Mouse (Mus musculus): ENCODE measurements around the gene Npcd. TPM values are rescaled to one million over a fixed set of nuclear protein-coding genes. Genes with fewer than 3 reads are reported as not detected.

Gene Npcd
- polyA plus RNA-seq, 1 experiment, result not detected

GRCm38 (mm10) chr15:79763001-79763400, 71.0 kb downstream of the Npcd start:
- Histone ChIP-seq H3K4me3 (ENCODE audit: insufficient read depth, low read length) (no peak overlapping the region), H3K27ac (ENCODE audit: insufficient read depth, low read depth, low read length) (no peak overlapping the region), H3K4me1 (ENCODE audit: control insufficient read depth, insufficient read depth, low read length) (peaks cover 42% of the 10 kb centered on the region)
- TF ChIP-seq POLR2A (IDR thresholded peaks at IDR 0.05; ENCODE audit: borderline replicate concordance, low read depth, low read length) (no peak), CTCF (IDR thresholded peaks at IDR 0.05; ENCODE audit: low read depth, low read length) (no peak)

DNA sequence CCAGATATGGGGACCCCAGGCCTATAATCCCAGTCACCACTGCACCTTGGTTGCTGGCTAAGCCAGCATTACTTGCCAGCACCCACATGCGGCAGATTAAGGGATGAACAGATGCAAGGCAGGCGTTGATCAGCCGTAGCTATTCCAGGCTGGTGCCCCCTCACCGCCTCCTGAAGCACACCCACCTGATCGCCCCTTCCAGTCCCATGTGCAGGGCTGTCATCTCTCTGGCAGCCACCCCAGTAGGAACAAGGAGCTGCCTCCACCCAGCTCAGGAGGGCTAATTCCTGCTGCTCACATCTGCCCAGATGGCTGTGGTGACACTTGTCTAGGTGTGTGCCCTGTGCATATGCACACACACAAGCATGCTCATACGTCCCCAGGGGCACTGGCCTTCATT, 73.1 kb downstream of the Npcd start:
- H3K27ac ChIP-seq (ENCODE audit: insufficient read depth, low read depth, low read length), result no peak overlapping the region
- H3K4me1 ChIP-seq (ENCODE audit: control insufficient read depth, insufficient read depth, low read length), result peaks cover 49% of the 10 kb centered on the region
- TF ChIP-seq POLR2A (IDR thresholded peaks at IDR 0.05; ENCODE audit: borderline replicate concordance, low read depth, low read length), result no peak
- no peak for TF ChIP-seq CTCF (IDR thresholded peaks at IDR 0.05; ENCODE audit: low read depth, low read length)
- no peak overlapping the region for H3K4me3 ChIP-seq (ENCODE audit: insufficient read depth, low read length)

GRCm38 (mm10) chr15:79757118-79757517, 76.9 kb downstream of the Npcd start:
- TF ChIP-seq CTCF (IDR thresholded peaks at IDR 0.05; ENCODE audit: low read depth, low read length) (no peak), POLR2A (IDR thresholded peaks at IDR 0.05; ENCODE audit: borderline replicate concordance, low read depth, low read length) (no peak)
- peaks cover 23% of the 10 kb centered on the region for H3K4me1 ChIP-seq (ENCODE audit: control insufficient read depth, insufficient read depth, low read length)
- no peak overlapping the region for H3K27ac ChIP-seq (ENCODE audit: insufficient read depth, low read depth, low read length)
- no peak overlapping the region for H3K4me3 ChIP-seq (ENCODE audit: insufficient read depth, low read length)

GRCm38 (mm10) chr15:79755977-79756625, 77.9 kb downstream of the Npcd start:
- H3K27ac ChIP-seq (ENCODE audit: insufficient read depth, low read depth, low read length), result no peak overlapping the region
- H3K4me3 ChIP-seq (ENCODE audit: insufficient read depth, low read length), result no peak overlapping the region
- TF ChIP-seq POLR2A (IDR thresholded peaks at IDR 0.05; ENCODE audit: borderline replicate concordance, low read depth, low read length), result no peak
- TF ChIP-seq CTCF (IDR thresholded peaks at IDR 0.05; ENCODE audit: low read depth, low read length), result no peak
- peaks cover 22% of the 10 kb centered on the region for H3K4me1 ChIP-seq (ENCODE audit: control insufficient read depth, insufficient read depth, low read length)

DNA sequence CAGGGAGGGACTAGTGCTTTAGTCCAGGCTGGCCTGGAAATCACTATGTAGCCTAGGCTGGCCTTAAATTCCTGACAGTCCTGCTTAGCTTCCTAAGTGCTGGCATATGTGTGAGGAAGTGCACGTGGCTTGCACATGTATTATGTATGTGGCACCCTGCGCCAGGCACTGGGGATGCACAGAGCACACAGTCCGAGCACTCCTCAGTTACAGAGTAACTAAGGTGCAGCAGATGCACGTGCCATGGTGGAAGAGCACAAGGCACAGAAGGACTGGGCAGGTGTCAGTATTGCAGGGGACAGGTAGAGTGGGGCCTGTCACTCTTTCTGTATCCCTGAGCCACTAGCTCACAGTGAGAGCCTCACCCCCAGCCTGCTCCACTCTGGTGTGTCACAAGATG, 78.9 kb downstream of the Npcd start:
- H3K27ac ChIP-seq (ENCODE audit: insufficient read depth, low read depth, low read length), result no peak overlapping the region
- TF ChIP-seq POLR2A (IDR thresholded peaks at IDR 0.05; ENCODE audit: borderline replicate concordance, low read depth, low read length), result no peak
- no peak for TF ChIP-seq CTCF (IDR thresholded peaks at IDR 0.05; ENCODE audit: low read depth, low read length)
- peaks cover 14% of the 10 kb centered on the region for H3K4me1 ChIP-seq (ENCODE audit: control insufficient read depth, insufficient read depth, low read length)
- no peak overlapping the region for H3K4me3 ChIP-seq (ENCODE audit: insufficient read depth, low read length)

GRCm38 (mm10) chr15:79753873-79754272, 80.2 kb downstream of the Npcd start:
- Histone ChIP-seq H3K27ac (ENCODE audit: insufficient read depth, low read depth, low read length) (no peak overlapping the region), H3K4me1 (ENCODE audit: control insufficient read depth, insufficient read depth, low read length) (peaks cover 14% of the 10 kb centered on the region), H3K4me3 (ENCODE audit: insufficient read depth, low read length) (no peak overlapping the region)
- TF ChIP-seq CTCF (IDR thresholded peaks at IDR 0.05; ENCODE audit: low read depth, low read length) (no peak), POLR2A (IDR thresholded peaks at IDR 0.05; ENCODE audit: borderline replicate concordance, low read depth, low read length) (no peak)

DNA sequence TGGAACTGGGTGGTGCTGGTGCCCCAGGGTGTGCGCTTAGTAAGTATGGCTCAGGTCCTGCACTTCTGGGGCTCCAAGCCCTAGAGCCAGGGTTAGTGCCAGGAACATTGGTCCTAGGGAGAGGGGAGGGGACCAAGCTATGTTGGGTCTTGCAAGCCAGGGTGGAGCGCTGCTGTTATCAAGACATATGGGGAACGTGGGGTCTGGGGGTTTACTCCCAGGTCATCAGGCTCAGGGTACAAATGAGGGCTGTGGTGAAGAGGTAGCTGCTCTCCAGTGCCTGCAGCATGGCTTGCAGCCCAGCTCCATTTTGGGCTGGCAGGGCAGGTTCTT, 80.7 kb downstream of the Npcd start:
- no peak overlapping the region for H3K27ac ChIP-seq (ENCODE audit: insufficient read depth, low read depth, low read length)

GRCm38 (mm10) chr15:79752742-79753419, 81.2 kb downstream of the Npcd start:
- Histone ChIP-seq H3K4me3 (ENCODE audit: insufficient read depth, low read length) (no peak overlapping the region), H3K27ac (ENCODE audit: insufficient read depth, low read depth, low read length) (no peak overlapping the region)
- TF ChIP-seq CTCF (IDR thresholded peaks at IDR 0.05; ENCODE audit: low read depth, low read length) (peak; percentile 97), POLR2A (IDR thresholded peaks at IDR 0.05; ENCODE audit: borderline replicate concordance, low read depth, low read length) (no peak)

More for the DNA sequence above, 80.7 kb downstream of the Npcd start:
- no peak overlapping the region for H3K4me3 ChIP-seq (ENCODE audit: insufficient read depth, low read length)
- H3K4me1 ChIP-seq (ENCODE audit: control insufficient read depth, insufficient read depth, low read length), result peaks cover 14% of the 10 kb centered on the region
- no peak for TF ChIP-seq POLR2A (IDR thresholded peaks at IDR 0.05; ENCODE audit: borderline replicate concordance, low read depth, low read length)
- no peak for TF ChIP-seq CTCF (IDR thresholded peaks at IDR 0.05; ENCODE audit: low read depth, low read length)

DNA sequence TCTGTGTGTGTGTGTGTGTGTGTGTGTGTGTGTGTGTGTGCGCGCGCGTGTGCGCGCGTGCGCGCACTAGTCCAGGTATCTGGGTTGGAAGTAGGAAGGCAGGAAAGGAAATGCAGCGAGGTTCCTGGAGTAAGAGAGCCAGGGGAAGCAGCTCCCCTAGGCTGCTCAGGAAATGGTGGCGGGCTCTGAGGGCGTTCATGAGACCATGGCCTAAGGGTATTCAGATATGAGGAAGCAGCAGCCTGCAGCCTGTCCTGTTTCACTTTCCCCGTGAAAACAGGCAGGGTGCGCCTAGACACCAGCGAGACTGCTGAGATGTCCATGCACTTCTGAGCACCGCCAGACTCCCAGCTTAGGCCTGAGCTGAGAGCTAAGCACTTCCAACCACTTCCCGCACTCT, 82.3 kb downstream of the Npcd start:
- Histone ChIP-seq H3K27ac (ENCODE audit: insufficient read depth, low read depth, low read length) (no peak overlapping the region), H3K4me1 (ENCODE audit: control insufficient read depth, insufficient read depth, low read length) (peaks cover 9% of the 10 kb centered on the region), H3K4me3 (ENCODE audit: insufficient read depth, low read length) (no peak overlapping the region)
- TF ChIP-seq POLR2A (IDR thresholded peaks at IDR 0.05; ENCODE audit: borderline replicate concordance, low read depth, low read length) (no peak), CTCF (IDR thresholded peaks at IDR 0.05; ENCODE audit: low read depth, low read length) (no peak)

More at GRCm38 (mm10) chr15:79752742-79753419, 81.2 kb downstream of the Npcd start:
- peaks cover 14% of the 10 kb centered on the region for H3K4me1 ChIP-seq (ENCODE audit: control insufficient read depth, insufficient read depth, low read length)

- H3K27ac ChIP-seq (ENCODE audit: insufficient read depth, low read depth, low read length), result no peak overlapping the region
- TF ChIP-seq CTCF (IDR thresholded peaks at IDR 0.05; ENCODE audit: low read depth, low read length) (no peak), POLR2A (IDR thresholded peaks at IDR 0.05; ENCODE audit: borderline replicate concordance, low read depth, low read length) (no peak)
- H3K4me1 ChIP-seq (ENCODE audit: control insufficient read depth, insufficient read depth, low read length), result no peaks in the 10 kb centered on the region
- H3K4me3 ChIP-seq (ENCODE audit: insufficient read depth, low read length), result no peak overlapping the region
These were observed 83.8 kb downstream of the Npcd start for GRCm38 (mm10) chr15:79750266-79750665.
